Mouse (Mus musculus) lung, embryonic 14.5 days (tissue): ENCODE data around the gene Asgr2. TPM values are rescaled to one million over a fixed set of nuclear protein-coding genes. Genes with fewer than 3 reads are reported as not detected.
"Not testable (repeated sequence)": the region's sequence is repeated elsewhere in the genome, so short reads cannot be mapped to it uniquely, and the experiment has no call there.

ENCODE experiments used
- ATAC-seq: fragments of 200-750 bp; cut with Nextera tagmentation; 2 replicates; pipeline ENCODE4 v1.8.0; 2017; ENCODE audit warnings: mild to moderate bottlenecking, moderate TSS enrichment, moderate library complexity; ENCODE audit not compliant: insufficient read depth
- DNase-seq: peaks from one replicate; pipeline ENCODE4 v3.0.0-alpha.2; 2015
- H3K27ac ChIP-seq: fragments of 300-500 bp; sonication (generic); 2 replicates; pipeline ENCODE4 v1.5.1; 2014; ENCODE audit warnings: low read depth, mild to moderate bottlenecking, moderate library complexity
- H3K27me3 ChIP-seq: fragments of 300-500 bp; sonication (generic); 2 replicates; pipeline ENCODE4 v1.6.1; 2014; ENCODE audit warnings: low read length, control low read depth; ENCODE audit not compliant: insufficient read depth
- H3K36me3 ChIP-seq: fragments of 300-500 bp; sonication (generic); 2 replicates; pipeline ENCODE4 v1.6.1; 2014; ENCODE audit warnings: control low read depth; ENCODE audit not compliant: insufficient read depth
- H3K4me1 ChIP-seq: fragments of 300-500 bp; sonication (generic); 2 replicates; pipeline ENCODE4 v1.6.1; 2014; ENCODE audit warnings: antibody characterized with exemption, control low read depth; ENCODE audit not compliant: insufficient read depth
- H3K4me2 ChIP-seq: fragments of 300-500 bp; sonication (generic); 2 replicates; pipeline ENCODE4 v1.6.1; 2014; ENCODE audit warnings: mild to moderate bottlenecking
- H3K4me3 ChIP-seq: fragments of 300-500 bp; sonication (generic); 2 replicates; pipeline ENCODE4 v1.5.1; 2014; ENCODE audit warnings: low read depth, low read length
- H3K9ac ChIP-seq: fragments of 300-500 bp; sonication (generic); 2 replicates; pipeline ENCODE4 v1.6.1; 2014
- H3K9me3 ChIP-seq: fragments of 300-500 bp; sonication (generic); 2 replicates; pipeline ENCODE4 v1.6.1; 2016; ENCODE audit warnings: low read depth, low read length, control low read depth
- CTCF ChIP-seq: IDR thresholded peaks from 2 replicates; pipeline ENCODE4 v1.5.1; 2016; ENCODE audit warnings: antibody characterized with exemption, low read depth
- WGBS: fragments of 180-500 bp; shearing (Covaris S2); extraction: QIAGEN DNeasy Blood & Tissue Kit; methylation state at CpG from one replicate; pipeline ENCODE4 v1.1.7; 2014; 5-methylcytosine and 5-hydroxymethylcytosine counted together
- polyA plus RNA-seq: library from polyadenylated mRNA; unstranded; fragments of >200 nt; fragmentation: Nextera tagmentation; extraction: Ambion mirVana; gene quantifications from 2 replicates; pipeline ENCODE4 v1.2.1, GENCODE M21; 2014

Gene Asgr2
- polyA plus RNA-seq, 1 experiment from 2014 or later, result 0.47 TPM

DNA sequence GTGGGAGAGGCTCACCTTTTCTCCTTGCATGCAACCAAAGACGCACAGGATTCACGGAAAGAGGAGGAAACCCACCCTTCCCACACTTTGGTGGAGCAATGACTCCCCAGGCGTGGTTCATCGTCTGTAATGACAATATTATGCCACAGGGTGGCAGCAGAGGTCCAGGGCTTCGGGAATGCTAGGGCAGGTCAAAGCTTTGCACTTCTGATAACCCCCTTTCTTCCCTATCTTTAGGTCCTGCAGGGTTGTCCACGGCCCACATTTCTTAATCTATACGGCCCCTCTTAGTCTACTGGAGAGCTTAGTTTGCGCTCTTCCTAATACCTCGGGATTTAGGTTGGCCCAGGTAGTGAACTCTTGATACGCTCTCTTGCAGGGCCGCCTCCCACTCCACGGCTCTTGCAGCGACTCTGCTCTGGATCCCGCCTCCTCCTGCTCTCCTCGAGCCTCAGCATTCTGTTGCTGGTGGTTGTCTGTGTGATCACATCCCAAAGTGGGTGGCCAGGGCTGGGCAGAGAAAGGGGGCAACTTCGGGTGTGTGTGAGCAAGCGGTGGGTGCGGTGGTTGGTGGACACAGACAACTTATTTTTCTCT lies 36.7 kb upstream of the Asgr2 start:
- WGBS, result 19% methylated on average over 18 of the region's 18 CpGs
- H3K27ac ChIP-seq, result no peak overlapping the region
- H3K4me1 ChIP-seq, result no peaks in the 10 kb centered on the region
- no peaks in the 10 kb centered on the region for H3K27me3 ChIP-seq
- peak; percentile 95 for TF ChIP-seq CTCF
- no peak overlapping the region for H3K9ac ChIP-seq
- DNase-seq (peak; percentile 89), ATAC-seq (peak; percentile 42; the same call in 1 of the 2 replicates)
- H3K9me3 ChIP-seq, result no peaks in the 10 kb centered on the region
- peak overlapping the region; percentile 33 for H3K4me2 ChIP-seq
- H3K4me3 ChIP-seq, result no peak overlapping the region
- no peaks in the 10 kb centered on the region for H3K36me3 ChIP-seq

DNA sequence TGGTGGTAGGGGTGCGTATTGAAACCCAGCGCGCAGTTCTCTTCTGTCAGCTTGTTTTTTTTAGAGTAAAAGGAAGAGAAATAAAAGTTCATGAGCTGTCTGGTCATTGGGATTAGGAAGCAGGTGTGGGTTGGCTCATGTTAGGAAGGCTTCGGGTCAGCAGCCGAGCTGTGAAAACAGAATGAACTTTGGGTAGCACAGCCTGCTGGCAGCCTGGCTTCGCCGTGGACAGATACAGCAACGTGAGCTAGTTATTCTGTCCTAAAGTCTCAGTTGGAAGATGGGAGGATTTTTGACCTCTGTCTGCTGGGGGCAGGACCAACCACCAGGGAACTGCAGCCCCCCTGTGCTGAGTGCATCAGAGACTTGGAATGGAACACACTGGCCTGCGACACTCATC lies 34.6 kb upstream of the Asgr2 start:
- 83% methylated on average over 9 of the region's 9 CpGs for WGBS
- ATAC-seq (no peak), DNase-seq (no peak)
- no peaks in the 10 kb centered on the region for H3K4me1 ChIP-seq
- no peak overlapping the region for H3K9ac ChIP-seq
- no peak for TF ChIP-seq CTCF
- H3K4me2 ChIP-seq, result no peak overlapping the region
- H3K27me3 ChIP-seq, result no peaks in the 10 kb centered on the region
- H3K36me3 ChIP-seq, result no peaks in the 10 kb centered on the region
- H3K27ac ChIP-seq, result no peak overlapping the region
- no peaks in the 10 kb centered on the region for H3K9me3 ChIP-seq
- no peak overlapping the region for H3K4me3 ChIP-seq

GRCm38 (mm10) chr11:70059930-70060329 lies 32.5 kb upstream of the Asgr2 start:
- no peak for DNase-seq
- H3K4me2 ChIP-seq, result no peak overlapping the region
- TF ChIP-seq CTCF, result no peak
- no peak overlapping the region for H3K27ac ChIP-seq
- H3K4me1 ChIP-seq, result no peaks in the 10 kb centered on the region
- WGBS, result 35% methylated on average over 6 of the region's 6 CpGs
- no peak overlapping the region for H3K4me3 ChIP-seq
- H3K9me3 ChIP-seq, result no peaks in the 10 kb centered on the region
- H3K27me3 ChIP-seq, result no peaks in the 10 kb centered on the region
- ATAC-seq, result no peak
- no peaks in the 10 kb centered on the region for H3K36me3 ChIP-seq
- no peak overlapping the region for H3K9ac ChIP-seq

DNA sequence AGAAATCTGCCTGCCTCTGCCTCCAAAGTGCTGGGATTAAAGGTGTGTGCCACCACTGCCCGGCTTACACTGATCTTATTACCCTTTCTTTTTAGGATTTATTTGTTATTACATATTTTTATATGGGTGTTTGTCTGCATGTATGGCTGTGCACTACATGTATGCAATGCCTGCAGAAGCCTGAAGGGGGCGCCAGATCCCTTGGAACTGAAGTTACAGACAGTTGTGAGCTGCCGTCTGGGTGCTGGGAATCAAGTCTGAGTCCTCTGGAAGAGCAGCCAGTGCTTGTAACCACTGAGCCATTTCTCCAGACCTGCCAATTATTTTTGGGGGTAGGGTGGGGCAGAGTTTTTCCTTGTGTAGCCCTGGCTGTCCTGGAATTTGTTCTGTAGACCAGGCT lies 29.4 kb upstream of the Asgr2 start:
- no peak overlapping the region for H3K9ac ChIP-seq
- H3K4me3 ChIP-seq, result no peak overlapping the region
- H3K4me1 ChIP-seq, result no peaks in the 10 kb centered on the region
- no peak for TF ChIP-seq CTCF
- no peak overlapping the region for H3K4me2 ChIP-seq
- H3K27me3 ChIP-seq, result no peaks in the 10 kb centered on the region
- no peak for DNase-seq
- ATAC-seq, result no peak
- no peaks in the 10 kb centered on the region for H3K36me3 ChIP-seq
- no peaks in the 10 kb centered on the region for H3K9me3 ChIP-seq
- WGBS, result 67% methylated on average over 3 of the region's 3 CpGs
- H3K27ac ChIP-seq, result no peak overlapping the region

DNA sequence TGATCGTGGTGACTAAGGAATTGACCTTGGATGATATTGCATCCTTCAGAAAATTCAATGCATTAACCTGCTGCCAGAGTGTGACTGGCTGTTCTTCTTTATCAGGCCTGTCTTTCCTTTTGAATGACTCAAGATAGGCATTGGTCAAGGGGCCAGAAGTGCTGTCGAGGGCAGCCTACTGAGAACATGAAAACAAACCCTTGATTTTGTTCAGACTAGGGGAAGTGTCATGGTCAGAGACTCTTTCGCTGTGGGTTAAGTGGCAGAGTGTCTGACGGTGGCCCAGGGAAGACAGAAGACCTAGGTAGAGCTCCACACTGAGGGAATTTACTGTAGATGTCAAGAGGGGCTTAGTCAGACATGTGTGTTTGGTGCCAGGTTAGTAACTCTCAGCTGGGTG lies 25.7 kb upstream of the Asgr2 start:
- H3K4me3 ChIP-seq, result no peak overlapping the region
- no peak for DNase-seq
- H3K4me1 ChIP-seq, result no peaks in the 10 kb centered on the region
- no peak overlapping the region for H3K9ac ChIP-seq
- H3K9me3 ChIP-seq, result no peaks in the 10 kb centered on the region
- no peak for ATAC-seq
- 56% methylated on average over 4 of the region's 4 CpGs for WGBS
- H3K27ac ChIP-seq, result no peak overlapping the region
- no peaks in the 10 kb centered on the region for H3K27me3 ChIP-seq
- no peak overlapping the region for H3K4me2 ChIP-seq
- H3K36me3 ChIP-seq, result no peaks in the 10 kb centered on the region
- TF ChIP-seq CTCF, result no peak

- no peaks in the 10 kb centered on the region for H3K9me3 ChIP-seq
- no peak for DNase-seq
- no peak overlapping the region for H3K4me3 ChIP-seq
- H3K4me2 ChIP-seq, result no peak overlapping the region
- no peak overlapping the region for H3K9ac ChIP-seq
- TF ChIP-seq CTCF, result no peak
- 48% methylated on average over 3 of the region's 3 CpGs for WGBS
- no peaks in the 10 kb centered on the region for H3K27me3 ChIP-seq
- H3K27ac ChIP-seq, result no peak overlapping the region
- no peak for ATAC-seq
- H3K4me1 ChIP-seq, result no peaks in the 10 kb centered on the region
- H3K36me3 ChIP-seq, result no peaks in the 10 kb centered on the region
Observed at GRCm38 (mm10) chr11:70068245-70068644, 24.2 kb upstream of the Asgr2 start.

DNA sequence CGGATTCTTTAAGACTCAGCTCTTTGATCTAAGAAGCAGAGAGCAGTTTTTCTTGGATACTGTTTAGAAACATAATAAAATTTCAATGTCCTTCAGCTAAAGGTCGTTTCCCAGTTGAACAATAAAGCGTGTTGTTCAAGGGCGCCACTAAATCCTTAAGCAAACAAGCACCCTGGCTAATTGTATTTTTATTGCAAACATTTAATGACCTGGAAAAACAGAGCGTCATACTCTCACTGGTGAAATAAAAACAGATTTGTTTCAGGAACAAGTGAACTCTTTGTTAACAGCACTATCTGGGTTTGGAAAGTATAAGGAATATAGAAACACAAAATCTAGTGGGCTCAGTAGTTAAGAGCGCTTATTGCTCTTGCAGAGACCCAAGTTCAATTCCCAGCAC lies 22.4 kb upstream of the Asgr2 start:
- Histone ChIP-seq H3K4me2 (no peak overlapping the region), H3K4me1 (no peaks in the 10 kb centered on the region), H3K9me3 (no peaks in the 10 kb centered on the region), H3K27me3 (no peaks in the 10 kb centered on the region), H3K9ac (no peak overlapping the region), H3K4me3 (no peak overlapping the region), H3K36me3 (no peaks in the 10 kb centered on the region), H3K27ac (no peak overlapping the region)
- DNase-seq, result no peak
- ATAC-seq, result no peak
- 71% methylated on average over 6 of the region's 6 CpGs for WGBS
- TF ChIP-seq CTCF, result no peak

GRCm38 (mm10) chr11:70070603-70071002 lies 21.8 kb upstream of the Asgr2 start:
- DNase-seq, H3K27ac ChIP-seq, H3K4me1 ChIP-seq, H3K9ac ChIP-seq, H3K36me3 ChIP-seq, H3K9me3 ChIP-seq, ATAC-seq, H3K27me3 ChIP-seq, H3K4me3 ChIP-seq, H3K4me2 ChIP-seq: not testable (repeated sequence)
- WGBS, result 78% methylated on average over 3 of the region's 3 CpGs
